Mouse (Mus musculus) testis, adult 2 months (tissue): ENCODE data around the gene Dcps.

Experiments
- CTCF ChIP-seq: fragments of 200-500 bp; IDR thresholded peaks from 2 replicates; pipeline ENCODE4 v1.5.1; 2012; ENCODE audit warnings: low read depth, mild to moderate bottlenecking, inconsistent platforms, low read length, moderate library complexity; ENCODE audit not compliant: control insufficient read depth, insufficient read depth, insufficient replicate concordance
- POLR2A ChIP-seq: fragments of 200-500 bp; IDR thresholded peaks from 2 replicates; pipeline ENCODE4 v1.6.1; 2012; ENCODE audit warnings: low read depth, mild to moderate bottlenecking, inconsistent platforms, low read length, moderate library complexity; ENCODE audit not compliant: control insufficient read depth

DNA sequence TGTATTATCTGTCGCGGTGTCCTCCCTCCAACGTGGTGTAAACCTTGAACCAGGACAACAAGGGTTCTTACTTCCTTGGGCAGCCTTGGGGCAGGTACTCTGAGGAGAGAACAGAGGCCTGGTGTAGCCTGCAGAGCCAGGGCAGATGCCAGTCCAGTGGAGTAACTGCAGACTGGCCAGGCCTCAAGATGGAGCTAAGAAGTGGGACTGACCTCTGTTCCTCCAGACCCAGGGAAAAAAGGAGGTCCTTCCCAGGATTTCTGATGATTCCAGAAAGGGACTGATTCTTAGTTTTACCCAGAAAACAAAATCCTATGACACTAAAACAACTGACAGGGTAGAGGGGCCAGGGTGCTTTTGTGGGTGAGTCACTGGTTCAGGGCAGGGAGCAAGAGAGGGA lies 61.6 kb downstream of the Dcps start:
- TF ChIP-seq POLR2A: no peak
- no peak for TF ChIP-seq CTCF
